In genomic region chr4:152313211-152313632, GRCm38 (mm10) we compare ENCODE assay signal across 8 mouse cellular contexts. TPM values are rescaled to one million over a fixed set of nuclear protein-coding genes. Genes with fewer than 3 reads are reported as not detected.
DNase-seq lines count a peak whose midpoint lies in the region; ATAC-seq lines count a peak whose summit lies in the region.

No protein-coding gene starts in this region.

- DNase-seq in left cerebral cortex, postnatal 36 days (ENCODE audit: low spot score in 2 of 2) = peak; percentile 24 to 45
- DNase-seq in left cerebral cortex, postnatal 14 days (ENCODE audit: low spot score in 2 of 2) = no peak
- peak; percentile 64 for DNase-seq in hindbrain, embryonic 11.5 days (ENCODE audit: low spot score)
- peak; percentile 24 for DNase-seq in lung, postnatal 36 days
- DNase-seq in yolk sac, embryonic 10.5 days (ENCODE audit: low spot score) = peak; percentile 32
- DNase-seq in left cerebral cortex, adult 11 months (ENCODE audit: low spot score) = no peak
- DNase-seq in thymus, postnatal 36 days = no peak

- no peaks in the 10 kb centered on the region for H3K9me3 ChIP-seq in hindbrain, embryonic 11.5 days (ENCODE audit: control insufficient read depth, low read length)

- H3K4me3 ChIP-seq in hindbrain, embryonic 11.5 days (ENCODE audit: low read depth, low read length) = peak overlapping the region; percentile 16; the same call in 1 of the 2 replicates

- no peak overlapping the region for H3K9ac ChIP-seq in hindbrain, embryonic 11.5 days (ENCODE audit: low read depth, low read length)

- ATAC-seq in common myeloid progenitor, adult 5-6 weeks (replicated peaks; ENCODE audit: low read depth, poor library complexity, severe bottlenecking) = peak; percentile 31
- ATAC-seq in hindbrain, embryonic 11.5 days (ENCODE audit: low FRiP score) = peak; percentile 63; the same call in 1 of the 2 replicates

- no peak overlapping the region for H3K27ac ChIP-seq in hindbrain, embryonic 11.5 days (ENCODE audit: low read depth, low read length)

- H3K27me3 ChIP-seq in hindbrain, embryonic 11.5 days (ENCODE audit: control insufficient read depth, insufficient read depth, low read length) = peaks cover 79% of the 10 kb centered on the region

- intact Hi-C loops in left cerebral cortex, postnatal 36 days (cut with DNase I) = no loop called here
- intact Hi-C loops in left cerebral cortex, postnatal 14 days (cut with DNase I) = no loop called here

- under 1% methylated on average over 29 of the region's 29 CpGs for WGBS in hindbrain, embryonic 11.5 days

- H3K4me2 ChIP-seq in hindbrain, embryonic 11.5 days (replicated peaks; ENCODE audit: low read depth, low read length) = peak overlapping the region; percentile 41

- peaks cover 7% of the 10 kb centered on the region; the same call in 1 of the 2 replicates for H3K4me1 ChIP-seq in hindbrain, embryonic 11.5 days (replicated peaks; ENCODE audit: control insufficient read depth, insufficient read depth, low read length)

- no peaks in the 10 kb centered on the region for H3K36me3 ChIP-seq in hindbrain, embryonic 11.5 days (ENCODE audit: control insufficient read depth, insufficient read depth, low read length)

RNA-seq across cellular contexts. Expression of gene Rnf207, which starts 5.6 kb away (rescaled TPM):
- total RNA-seq in left cerebral cortex, postnatal 36 days (2021) = 10 to 100 TPM; 10.2 to 17.0 TPM
- total RNA-seq in left cerebral cortex, postnatal 14 days (2021) = 1 to 10 TPM; 5.3 to 7.4 TPM
- total RNA-seq in common myeloid progenitor, adult 5-6 weeks (2017) = not detected in 2 replicates
- 1.5 and 1.6 TPM in 2 replicates for polyA plus RNA-seq in hindbrain, embryonic 11.5 days (2014; fragmentation: Nextera tagmentation; extraction: Ambion mirVana)

RNA-seq across cellular contexts. Expression of gene Rpl22, which starts 12.3 kb away (rescaled TPM):
- total RNA-seq in left cerebral cortex, postnatal 36 days (2021) = 100 to 1,000 TPM; 161 to 162 TPM
- total RNA-seq in left cerebral cortex, postnatal 14 days (2021) = 100 to 1,000 TPM; 182 to 187 TPM
- 3,442 and 3,905 TPM in 2 replicates for total RNA-seq in common myeloid progenitor, adult 5-6 weeks (2017)
- 304 and 330 TPM in 2 replicates for polyA plus RNA-seq in hindbrain, embryonic 11.5 days (2014; fragmentation: Nextera tagmentation; extraction: Ambion mirVana)

RNA-seq across cellular contexts. Expression of gene Icmt, which starts 16.2 kb away (rescaled TPM):
- 10 to 100 TPM; 45.9 to 47.8 TPM for total RNA-seq in left cerebral cortex, postnatal 36 days (2021)
- 10 to 100 TPM; 43.1 to 45.0 TPM for total RNA-seq in left cerebral cortex, postnatal 14 days (2021)
- 12.2 and 17.7 TPM in 2 replicates for total RNA-seq in common myeloid progenitor, adult 5-6 weeks (2017)
- polyA plus RNA-seq in hindbrain, embryonic 11.5 days (2014; fragmentation: Nextera tagmentation; extraction: Ambion mirVana) = 17.4 and 20.6 TPM in 2 replicates

RNA-seq across cellular contexts. Expression of gene Hes3, which starts 21.8 kb away (rescaled TPM):
- under 1 TPM in 1 of 2 experiments, not detected in 1; 0.35 TPM for total RNA-seq in left cerebral cortex, postnatal 36 days (2021)
- under 1 TPM; 0.20 to 0.42 TPM for total RNA-seq in left cerebral cortex, postnatal 14 days (2021)
- not detected in 2 replicates for total RNA-seq in common myeloid progenitor, adult 5-6 weeks (2017)
- polyA plus RNA-seq in hindbrain, embryonic 11.5 days (2014; fragmentation: Nextera tagmentation; extraction: Ambion mirVana) = 2.9 and 3.5 TPM in 2 replicates

RNA-seq across cellular contexts. Expression of gene Chd5, which starts 25.2 kb away (rescaled TPM):
- total RNA-seq in left cerebral cortex, postnatal 36 days (2021) = 100 to 1,000 TPM; 162 to 195 TPM
- total RNA-seq in left cerebral cortex, postnatal 14 days (2021) = 100 to 1,000 TPM; 160 to 177 TPM
- total RNA-seq in common myeloid progenitor, adult 5-6 weeks (2017) = under 0.01 and 0.05 TPM in 2 replicates
- 0.14 and 0.28 TPM in 2 replicates for polyA plus RNA-seq in hindbrain, embryonic 11.5 days (2014; fragmentation: Nextera tagmentation; extraction: Ambion mirVana)

Comparison
In these comparisons a context has a peak if more than half of its experiments do, and no peak if none do; other contexts are left out.
1. DNase-seq: peak in left cerebral cortex, postnatal 36 days (2 of 2), hindbrain, embryonic 11.5 days (single experiment), lung, postnatal 36 days (single experiment) and yolk sac, embryonic 10.5 days (single experiment); none in left cerebral cortex, postnatal 14 days (0 of 2), left cerebral cortex, adult 11 months (single experiment) and thymus, postnatal 36 days (0 of 2).
2. RNA of gene Rpl22, which starts 12.3 kb away (total RNA-seq): 3,442 to 3,905 TPM in common myeloid progenitor, adult 5-6 weeks; 182 to 187 TPM in left cerebral cortex, postnatal 14 days and 161 to 162 TPM in left cerebral cortex, postnatal 36 days; every median in the first group is over 10 times any median in the second.